Mouse (Mus musculus) T-helper 2 cell (primary cell): ENCODE results near the gene Exog.

ENCODE experiments used
- in situ Hi-C: fragments of 300-600 bp; cut with MboI, MseI; formaldehyde crosslinking; loops from one replicate; pipeline ENCODE4 v1.15.1; 2025; ENCODE audit warnings: high pct_unique_total_duplicates

The Exog gene

GRCm38 (mm10) chr9:119460410-119460809, 15.7 kb downstream of the Exog start:
- in situ Hi-C loops, result loop anchor here (5.0 kb wide), 1 partner anchor 122 kb away; no protein-coding TSS in a partner anchor

- in situ Hi-C loops, result no loop called here
Observed at GRCm38 (mm10) chr9:119465056-119465455, 20.3 kb downstream of the Exog start.

GRCm38 (mm10) chr9:119465595-119465994, 20.9 kb downstream of the Exog start:
- in situ Hi-C loops, result no loop called here

DNA sequence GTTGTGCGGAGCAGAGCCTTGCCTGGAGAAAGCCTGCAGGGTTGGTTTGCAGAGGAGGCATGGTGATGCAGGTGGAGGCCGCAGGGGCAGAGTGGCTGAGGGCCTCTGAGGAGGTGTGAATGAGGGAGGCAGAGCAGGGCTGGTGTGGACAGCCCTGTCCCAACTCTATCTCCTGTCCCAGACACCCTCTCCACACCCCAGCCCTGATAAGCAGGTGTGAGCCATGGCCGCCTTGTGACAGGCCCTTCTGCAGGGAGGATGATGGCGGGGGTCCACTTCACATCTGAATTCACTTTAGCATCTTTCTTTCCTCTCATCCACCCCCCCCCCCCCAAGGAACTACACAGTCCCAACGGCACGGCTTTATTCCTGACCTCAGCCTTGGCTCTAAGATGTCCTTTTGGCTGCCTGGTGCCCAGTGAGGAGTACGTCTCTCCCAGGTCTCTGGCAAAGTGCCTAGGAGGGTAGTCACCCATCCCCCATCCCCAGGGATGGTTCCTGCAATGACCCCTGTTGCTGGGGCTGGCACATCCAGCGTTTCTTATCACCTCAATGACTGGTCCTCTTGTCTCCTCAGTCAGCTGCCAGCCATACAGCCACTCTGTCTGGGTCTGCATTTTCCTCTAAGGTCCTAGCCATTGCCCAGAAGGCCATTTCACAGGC, 25.1 kb downstream of the Exog start:
- in situ Hi-C loops, result no loop called here

DNA sequence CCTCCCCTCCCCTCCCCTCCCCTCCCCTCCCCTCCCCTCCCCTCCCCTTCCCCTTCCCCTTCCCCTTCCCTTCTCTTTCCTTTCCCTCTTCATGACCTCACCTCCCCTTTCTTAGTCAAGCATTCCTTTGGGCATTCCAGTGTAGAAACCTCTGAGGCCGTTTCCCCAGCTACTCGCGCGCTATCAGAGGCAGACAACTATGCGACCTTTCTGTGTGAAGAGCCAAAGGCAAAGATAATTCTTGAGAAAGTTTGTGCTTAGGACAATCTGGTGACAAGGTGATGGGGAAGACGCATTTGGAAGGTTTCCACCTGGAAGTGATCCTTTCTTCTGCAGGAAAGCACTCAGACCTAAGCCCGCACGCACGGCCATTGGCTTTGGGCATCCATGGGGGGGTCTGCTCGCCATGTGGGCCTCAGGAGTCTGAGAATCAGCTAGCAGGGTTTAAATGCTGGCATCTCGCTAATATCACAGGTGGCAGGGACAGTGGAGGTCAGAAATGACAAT, 27.7 kb downstream of the Exog start:
- in situ Hi-C loops, result no loop called here

DNA sequence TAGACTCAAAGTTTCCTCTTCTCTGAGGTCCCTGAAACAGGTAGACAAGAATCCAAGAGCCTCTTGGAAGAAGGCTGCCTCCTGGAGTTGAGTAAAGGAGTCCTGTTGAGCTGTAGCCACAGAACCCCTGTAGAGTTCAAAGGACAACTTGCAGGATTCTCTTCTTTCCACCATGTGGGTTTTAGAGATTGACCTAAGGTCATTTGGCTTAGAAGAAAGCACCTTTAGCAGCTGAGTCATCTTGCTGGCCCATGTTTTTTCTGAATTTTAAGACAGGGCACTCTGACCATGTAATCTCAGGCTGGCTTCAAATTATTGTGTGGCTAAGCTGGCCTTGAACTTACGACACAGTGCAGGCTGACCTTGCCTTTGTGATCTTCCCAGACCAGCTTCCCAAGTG, 28.3 kb downstream of the Exog start:
- in situ Hi-C loops, result no loop called here

DNA sequence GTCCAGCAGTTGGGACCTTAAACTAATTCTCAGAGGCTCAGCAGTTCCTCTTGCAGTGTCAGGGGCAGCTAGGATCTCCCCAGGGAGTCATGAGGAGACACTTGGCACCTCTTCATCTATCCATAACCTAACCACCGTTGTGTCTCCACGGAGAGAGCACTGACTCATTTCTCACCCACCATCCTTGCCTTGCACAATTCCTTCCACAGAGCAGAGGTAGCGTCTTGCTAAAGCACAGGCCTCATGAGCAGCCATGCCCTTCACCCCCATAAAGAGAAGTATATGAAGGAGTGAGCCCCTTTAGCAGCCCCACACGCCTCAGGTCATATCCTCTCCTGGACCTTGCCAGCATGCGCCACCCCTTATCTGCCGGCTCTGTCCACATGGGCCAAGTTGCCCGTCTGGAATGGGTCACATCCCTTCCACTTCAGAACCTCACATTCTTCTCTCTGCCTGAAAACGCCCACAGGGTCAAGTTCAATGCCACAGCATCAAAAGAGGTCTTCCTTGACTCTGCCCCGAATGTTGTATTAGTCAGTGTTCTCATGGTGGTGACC, 28.9 kb downstream of the Exog start:
- in situ Hi-C loops, result no loop called here

DNA sequence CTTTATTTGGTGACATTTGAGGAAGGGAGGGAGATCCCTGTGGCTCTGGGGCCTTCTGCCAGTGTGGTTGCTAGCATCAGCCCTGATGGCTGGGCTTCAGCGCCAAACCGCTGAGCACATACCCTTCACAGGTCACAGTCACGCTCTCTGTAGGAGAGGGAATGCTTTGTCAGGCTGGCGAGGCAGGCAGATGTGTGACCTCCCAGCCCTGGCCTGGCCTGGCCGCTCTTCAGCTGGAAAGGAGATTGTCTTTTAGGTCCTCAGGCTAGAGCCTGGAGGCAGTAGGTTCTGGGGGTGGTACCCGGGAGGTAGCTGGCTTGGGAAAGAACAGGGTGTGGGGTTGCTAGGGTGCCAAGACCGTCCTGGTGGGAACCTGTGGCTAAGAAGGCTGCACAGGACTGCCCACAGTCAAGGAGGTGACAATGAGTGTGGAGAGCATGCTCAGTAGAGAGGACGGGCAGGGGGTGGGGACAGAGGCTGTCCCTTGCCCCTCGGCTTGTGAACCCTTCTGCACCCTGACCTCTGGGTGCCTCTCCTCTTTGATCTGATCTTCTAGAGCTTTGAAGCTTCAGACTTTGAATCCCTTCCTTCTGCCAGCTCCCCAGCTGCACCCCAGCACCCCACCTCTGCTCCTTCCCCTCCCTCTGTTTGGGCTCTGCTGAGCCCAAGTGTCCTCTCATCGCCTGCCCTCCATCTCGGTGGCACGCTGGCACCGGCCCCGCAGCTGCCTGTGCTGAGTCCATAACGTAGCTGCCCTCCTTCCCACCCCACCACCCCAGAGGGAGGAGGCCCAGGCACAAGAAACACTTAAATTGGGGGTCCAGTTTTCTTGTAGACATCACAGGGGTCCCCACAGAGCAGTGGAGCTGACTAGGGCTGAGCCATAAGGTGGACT, 30.2 kb downstream of the Exog start:
- in situ Hi-C loops, result no loop called here

GRCm38 (mm10) chr9:119477754-119478153, 33.0 kb downstream of the Exog start:
- in situ Hi-C loops, result no loop called here

DNA sequence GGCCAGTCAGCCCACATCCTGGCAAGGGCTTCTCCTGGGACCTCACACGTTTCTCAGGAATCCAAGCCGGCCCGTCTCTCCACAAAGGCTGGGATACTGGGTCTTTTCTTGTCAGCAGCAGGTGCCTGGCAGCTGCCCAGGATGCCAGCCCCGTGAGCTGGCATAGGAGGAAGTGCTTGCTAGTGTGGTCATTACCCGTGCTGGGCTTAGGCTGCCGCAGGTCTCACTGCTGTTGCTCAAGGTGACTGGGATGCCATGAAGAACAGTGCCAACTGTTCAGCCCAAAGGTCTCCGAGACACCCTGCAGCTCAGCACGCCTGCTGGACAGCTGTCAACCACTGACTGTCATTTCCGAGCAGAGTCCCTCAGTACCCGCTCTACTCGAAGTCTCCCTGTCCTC, 33.6 kb downstream of the Exog start:
- in situ Hi-C loops, result no loop called here

DNA sequence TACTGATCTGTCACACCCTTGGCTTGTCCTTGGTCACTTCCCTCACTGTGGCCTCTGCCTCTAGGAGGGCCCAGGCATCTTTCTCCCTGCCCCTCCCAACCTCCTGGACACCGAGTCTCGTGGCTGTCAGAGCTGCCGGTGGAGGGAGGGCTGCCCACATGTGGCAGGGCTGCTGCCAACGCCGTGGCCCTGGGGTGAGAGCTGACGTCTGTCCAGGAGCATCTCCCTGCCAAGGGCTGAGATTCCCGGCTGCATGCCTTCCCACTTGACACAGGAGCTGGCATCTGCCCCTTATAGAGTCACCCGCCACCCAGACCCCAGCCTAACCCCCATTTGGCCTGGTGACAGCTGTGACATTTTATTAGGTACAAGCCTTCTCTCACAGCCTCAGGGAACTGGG, 34.6 kb downstream of the Exog start:
- in situ Hi-C loops, result no loop called here

DNA sequence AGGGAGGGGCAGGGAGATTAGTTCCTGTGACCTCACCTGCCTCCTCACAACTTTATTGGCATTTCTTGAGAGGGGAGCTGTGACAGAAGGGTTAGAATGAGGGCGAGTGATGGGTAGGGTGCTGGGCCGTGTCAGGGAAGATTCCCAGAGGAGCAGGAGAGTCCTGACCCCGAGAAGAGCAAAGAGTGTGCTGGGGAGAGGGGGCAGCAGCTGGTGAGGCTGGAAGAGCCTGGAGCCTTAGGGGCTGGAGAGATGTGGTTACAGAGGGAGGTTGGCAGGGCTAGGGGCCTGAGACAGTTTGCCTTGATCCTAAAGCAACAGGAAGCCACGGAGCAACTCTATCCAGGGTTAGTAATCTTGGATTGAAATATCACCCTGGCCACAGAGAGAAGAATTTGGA, 36.9 kb downstream of the Exog start:
- in situ Hi-C loops, result no loop called here

DNA sequence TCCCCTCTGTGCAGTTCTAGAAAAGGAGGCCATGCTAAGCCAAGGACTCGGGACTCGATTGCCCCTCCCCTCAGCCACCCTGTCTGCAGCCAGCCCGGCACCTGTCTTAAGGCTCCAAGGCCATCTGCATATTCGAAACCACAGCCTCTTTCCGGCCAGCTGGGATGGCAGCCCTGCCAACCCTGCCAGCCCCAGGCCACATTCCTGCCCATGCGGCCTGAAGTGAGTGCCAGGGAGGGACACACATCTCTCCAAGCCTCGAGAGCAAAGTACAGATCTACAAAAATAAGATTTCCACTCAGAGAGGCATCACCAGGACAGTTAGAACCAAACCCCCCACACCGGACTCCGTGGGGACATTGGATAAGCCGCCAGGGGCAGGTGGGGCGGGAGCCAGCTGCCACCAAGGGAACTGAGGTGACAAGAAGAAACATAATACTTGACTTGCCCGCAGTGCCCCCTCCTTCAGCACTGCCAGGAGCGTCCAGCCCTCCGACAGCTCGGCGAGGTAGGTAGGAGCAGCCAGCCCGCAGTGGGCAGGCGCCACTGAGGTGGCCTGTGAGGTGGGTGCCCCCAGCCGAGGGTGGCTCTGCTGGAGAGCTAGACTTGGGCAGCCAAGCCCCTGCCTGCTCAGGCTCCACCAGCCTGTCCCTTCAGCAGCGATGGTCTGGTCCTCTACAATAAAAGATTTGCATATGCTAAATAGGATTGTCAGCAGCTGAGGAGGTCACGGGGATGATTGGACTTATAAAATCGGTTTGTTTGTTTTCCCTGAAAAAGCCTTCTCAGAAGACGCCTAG, 39.0 kb downstream of the Exog start:
- in situ Hi-C loops, result no loop called here

GRCm38 (mm10) chr9:119484420-119484819, 39.7 kb downstream of the Exog start:
- in situ Hi-C loops, result no loop called here

- in situ Hi-C loops, result no loop called here
Observed at GRCm38 (mm10) chr9:119484868-119485267, 40.1 kb downstream of the Exog start.

- in situ Hi-C loops, result no loop called here
Observed at GRCm38 (mm10) chr9:119496354-119496753, 51.6 kb downstream of the Exog start.

- in situ Hi-C loops, result no loop called here
Observed at GRCm38 (mm10) chr9:119496960-119497359, 52.2 kb downstream of the Exog start.

- in situ Hi-C loops, result no loop called here
Observed at GRCm38 (mm10) chr9:119497546-119498246, 53.0 kb downstream of the Exog start.

DNA sequence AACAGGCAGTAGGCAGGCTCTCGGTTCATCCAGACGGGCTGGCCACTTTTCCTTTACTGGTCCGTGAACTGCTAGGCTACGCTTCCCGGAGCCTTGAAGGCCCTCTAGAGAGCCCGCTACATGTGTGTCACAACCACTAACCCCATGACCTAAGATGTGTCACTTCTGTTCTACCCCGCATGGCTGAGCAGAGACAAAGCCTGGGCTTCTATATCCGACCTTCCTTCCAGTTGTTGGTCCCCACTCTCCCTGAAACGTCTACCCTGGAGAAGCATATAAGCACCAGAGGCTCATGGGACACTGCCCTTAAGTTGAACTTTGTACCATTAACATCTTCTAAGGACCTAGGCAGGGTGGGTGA, 53.5 kb downstream of the Exog start:
- in situ Hi-C loops, result no loop called here

DNA sequence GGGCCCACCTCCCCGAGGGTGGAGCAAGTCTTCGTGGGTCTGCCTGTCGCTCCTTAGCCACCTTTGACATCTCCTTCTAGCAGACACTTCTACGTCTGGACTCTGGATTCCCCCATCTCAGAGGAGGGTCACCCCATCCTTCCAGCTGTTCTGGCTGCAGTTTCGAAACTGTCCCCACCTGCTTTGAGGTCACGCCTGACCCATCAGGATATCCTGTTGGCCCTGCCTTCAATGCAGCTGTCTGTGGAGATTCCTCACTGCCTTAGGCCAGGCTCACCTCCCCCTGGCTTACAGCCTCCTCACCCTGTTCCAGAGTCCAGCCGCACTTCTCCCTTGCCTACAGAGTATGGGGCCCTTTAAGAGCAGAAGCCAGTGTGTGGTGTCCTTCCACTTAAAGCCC, 54.1 kb downstream of the Exog start:
- in situ Hi-C loops, result no loop called here

DNA sequence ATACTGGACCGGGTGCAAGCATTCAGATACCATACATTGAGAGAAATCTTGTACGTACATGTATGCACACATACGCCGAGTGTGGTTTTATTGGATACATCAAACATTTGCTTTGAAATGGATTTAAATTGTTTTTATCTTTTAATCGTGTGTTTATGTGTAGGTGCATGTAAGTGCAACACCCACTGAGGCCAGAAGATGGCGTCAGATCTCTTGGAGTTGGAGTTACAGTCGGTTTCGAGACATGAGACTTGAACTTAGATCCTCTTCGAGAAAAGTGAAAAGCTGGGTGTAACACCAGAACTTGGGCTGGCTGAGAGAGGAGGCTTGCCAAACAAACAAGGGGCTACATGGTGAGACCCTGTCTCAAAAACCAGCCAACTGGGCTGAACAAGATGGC, 58.9 kb downstream of the Exog start:
- in situ Hi-C loops, result loop anchor here (5.0 kb wide), 1 partner anchor 39 kb away; no protein-coding TSS in a partner anchor
